Mouse (Mus musculus) embryonic facial prominence, embryonic 11.5 days (tissue): ENCODE results near the gene Gdpd4. TPM values are rescaled to one million over a fixed set of nuclear protein-coding genes. Genes with fewer than 3 reads are reported as not detected.

Experiments used
- ATAC-seq: fragments of 200-750 bp; cut with Nextera tagmentation; replicated peaks from 2 replicates; pipeline ENCODE4 v1.8.0; 2017; ENCODE audit warnings: low read depth; ENCODE audit not compliant: insufficient number of reproducible peaks, low FRiP score, low TSS enrichment
- DNase-seq: peaks from one replicate; pipeline ENCODE4 v3.0.0-alpha.2; 2015; ENCODE audit warnings: low spot score
- H3K27ac ChIP-seq: fragments of 300-500 bp; sonication (generic); replicated peaks from 2 replicates; pipeline ENCODE4 v1.5.1; 2014; ENCODE audit warnings: mild to moderate bottlenecking, low read depth, low read length, control low read depth
- H3K27me3 ChIP-seq: fragments of 300-500 bp; sonication (generic); 2 replicates; pipeline ENCODE4 v1.6.1; 2014; ENCODE audit warnings: mild to moderate bottlenecking, low read length, moderate library complexity, mixed read lengths; ENCODE audit not compliant: control insufficient read depth, insufficient read depth
- H3K36me3 ChIP-seq: fragments of 300-500 bp; sonication (generic); replicated peaks from 2 replicates; pipeline ENCODE4 v1.6.1; 2014; ENCODE audit warnings: low read depth, mild to moderate bottlenecking, low read length, moderate library complexity, mixed read lengths; ENCODE audit not compliant: control insufficient read depth, insufficient read depth
- H3K4me1 ChIP-seq: fragments of 300-500 bp; sonication (generic); 2 replicates; pipeline ENCODE4 v1.6.1; 2014; ENCODE audit warnings: low read length, mixed read lengths; ENCODE audit not compliant: control insufficient read depth, insufficient read depth
- H3K4me2 ChIP-seq: fragments of 300-500 bp; sonication (generic); 2 replicates; pipeline ENCODE4 v1.6.1; 2014; ENCODE audit warnings: low read depth, mild to moderate bottlenecking, control low read depth, low read length, moderate library complexity
- H3K4me3 ChIP-seq: fragments of 300-500 bp; sonication (generic); 2 replicates; pipeline ENCODE4 v1.5.1; 2014; ENCODE audit warnings: low read depth, low read length, control low read depth
- H3K9ac ChIP-seq: fragments of 300-500 bp; sonication (generic); replicated peaks from 2 replicates; pipeline ENCODE4 v1.6.1; 2014; ENCODE audit warnings: mild to moderate bottlenecking, control low read depth, low read length
- H3K9me3 ChIP-seq: fragments of 300-500 bp; sonication (generic); replicated peaks from 2 replicates; pipeline ENCODE4 v1.6.1; 2016; ENCODE audit warnings: mild to moderate bottlenecking, low read length, inconsistent platforms, mixed read lengths; ENCODE audit not compliant: control insufficient read depth
- WGBS: fragments of 180-500 bp; shearing (Covaris S2); extraction: QIAGEN DNeasy Blood & Tissue Kit; methylation state at CpG from one replicate; pipeline ENCODE4 v1.1.7; 2014; 5-methylcytosine and 5-hydroxymethylcytosine counted together
- polyA plus RNA-seq: library from polyadenylated mRNA; unstranded; fragments of >200 nt; fragmentation: Nextera tagmentation; extraction: Ambion mirVana; gene quantifications from 2 replicates; pipeline ENCODE4 v1.2.1, GENCODE M21; 2014

Gdpd4 gene
- polyA plus RNA-seq, 1 experiment from 2014 or later: 0.07 TPM

DNA sequence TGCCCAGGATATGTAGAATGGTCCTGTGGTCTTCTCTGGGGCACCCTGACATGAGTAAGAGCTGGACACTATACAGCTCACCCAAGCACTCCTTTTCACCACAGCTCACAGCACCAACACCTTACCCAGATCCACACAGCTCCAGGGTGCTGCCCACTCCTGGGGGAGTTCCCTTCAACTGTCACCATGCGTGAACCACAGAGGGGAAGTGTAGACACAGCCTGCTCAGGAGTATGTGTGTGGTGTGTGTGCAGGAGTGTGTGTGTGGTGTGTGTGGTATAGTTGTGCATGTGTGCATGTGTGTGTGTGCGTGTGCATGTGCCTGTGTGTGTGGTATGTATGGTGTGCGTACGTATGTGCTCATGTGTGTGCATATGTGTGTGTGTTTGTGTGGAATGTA, 176.1 kb downstream of the Gdpd4 start:
- Histone ChIP-seq H3K36me3 (no peaks in the 10 kb centered on the region; the same call in 1 of the 2 replicates), H3K4me1 (no peaks in the 10 kb centered on the region), H3K27ac (no peak overlapping the region), H3K27me3 (no peaks in the 10 kb centered on the region), H3K4me2 (no peak overlapping the region), H3K4me3 (no peak overlapping the region), H3K9ac (no peak overlapping the region), H3K9me3 (no peaks in the 10 kb centered on the region)
- 92% methylated on average over 4 of the region's 4 CpGs for WGBS
- DNase-seq: no peak
- no peak; the same call in 1 of the 2 replicates for ATAC-seq

GRCm38 (mm10) chr7:98097557-98097956, 177.8 kb downstream of the Gdpd4 start:
- Histone ChIP-seq H3K27me3 (no peaks in the 10 kb centered on the region), H3K4me2 (no peak overlapping the region), H3K4me3 (no peak overlapping the region), H3K36me3 (no peaks in the 10 kb centered on the region; the same call in 1 of the 2 replicates), H3K4me1 (no peaks in the 10 kb centered on the region), H3K27ac (no peak overlapping the region), H3K9me3 (no peaks in the 10 kb centered on the region), H3K9ac (no peak overlapping the region)
- ATAC-seq: no peak
- DNase-seq: no peak
- WGBS: 94% methylated on average over 8 of the region's 8 CpGs

Other genes starting within 250 kb of the Gdpd4 start
- gene Clns1a, start 223.3 kb upstream of the Gdpd4 start, polyA plus RNA-seq: 293 and 295 TPM in 2 replicates
- gene Aqp11, start 181.7 kb upstream of the Gdpd4 start, polyA plus RNA-seq: 3.1 and 3.7 TPM in 2 replicates
- 47.7 and 51.4 TPM in 2 replicates for gene Pak1, start 131.4 kb upstream of the Gdpd4 start, polyA plus RNA-seq
- gene Myo7a, start 199.6 kb downstream of the Gdpd4 start, polyA plus RNA-seq: 9.7 and 10.7 TPM in 2 replicates
- gene Omp, start 225.5 kb downstream of the Gdpd4 start, polyA plus RNA-seq: 0.15 and 0.25 TPM in 2 replicates